Mouse (Mus musculus) liver, embryonic 14.5 days (tissue): Measurements from ENCODE around the gene Il1b.

ENCODE experiments used
- CTCF ChIP-seq: IDR thresholded peaks from 2 replicates; pipeline ENCODE4 v1.5.1; 2016; ENCODE audit warnings: antibody characterized with exemption, low read depth, control low read depth
- EP300 ChIP-seq: IDR thresholded peaks from 2 replicates; pipeline ENCODE4 v1.6.1; 2016; ENCODE audit warnings: antibody characterized with exemption, low read depth

DNA sequence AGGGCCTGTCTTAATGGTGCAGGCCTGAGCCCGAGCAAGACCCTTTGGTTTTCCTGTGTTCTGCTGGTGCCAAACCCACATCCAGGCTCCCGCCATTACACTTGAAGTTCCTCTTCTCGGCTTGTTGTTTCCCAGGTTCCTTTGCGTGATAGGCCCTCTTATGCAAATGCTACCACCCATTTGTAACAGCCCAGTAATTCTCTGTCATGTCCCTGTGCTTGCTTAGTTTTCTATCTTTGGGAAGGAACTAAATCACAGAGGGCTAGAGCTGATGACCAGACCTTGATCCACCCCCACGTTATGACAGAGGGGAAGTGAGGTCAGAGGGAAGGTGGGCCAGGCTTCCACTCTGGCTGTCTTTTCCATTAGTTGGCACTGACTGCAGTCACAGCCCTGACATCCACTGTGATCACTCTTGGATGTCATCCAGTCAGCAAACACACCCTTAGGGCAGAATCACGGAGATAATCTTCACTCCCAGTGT lies 32.8 kb downstream of the Il1b start:
- TF ChIP-seq EP300 (no peak), CTCF (no peak)
